28 mouse cellular contexts compared by ENCODE assay signal in the genomic region with DNA sequence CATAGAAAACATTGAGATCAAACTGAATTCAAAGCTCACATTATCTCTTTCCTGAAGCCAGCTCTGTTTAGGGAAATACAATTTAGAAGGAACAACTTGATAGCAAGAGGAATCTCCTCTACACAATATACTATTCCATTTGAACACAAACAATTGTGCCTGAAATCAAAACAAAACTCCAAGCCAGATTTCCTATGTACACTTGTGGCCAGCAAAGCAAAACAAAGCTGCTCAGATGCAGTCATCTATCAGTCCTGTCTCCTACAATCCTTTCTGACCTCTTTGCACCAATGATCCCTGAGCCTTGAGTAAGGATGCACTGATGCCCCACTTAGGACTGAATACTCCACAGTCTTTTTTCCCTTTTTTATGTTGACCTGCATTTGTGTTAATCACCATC.
A peak's percentile ranks its signal among the peaks of the same experiment; 100 is the strongest.
DNase-seq lines count a peak whose midpoint lies in the region; ATAC-seq and TF ChIP-seq lines count a peak whose summit lies in the region.
"Had no signal": no experiment of that assay in that cellular context is flagged by ENCODE, and none has a peak within 500 bp of the region (broad histone marks: within the 10 kb centered on the region; RNA-seq: fewer than 3 reads in every experiment).

No protein-coding gene starts in this region.

- H3K4me2 ChIP-seq in lung, embryonic 14.5 days: no peak overlapping the region
- no peak overlapping the region for H3K4me2 ChIP-seq in heart, embryonic 12.5 days
- H3K4me2 ChIP-seq: embryonic facial prominence, embryonic 13.5 days; embryonic facial prominence, embryonic 15.5 days; forebrain, embryonic 12.5 days had no signal

- H3K27ac ChIP-seq in lung, embryonic 14.5 days (ENCODE audit: low read depth): no peak overlapping the region
- H3K27ac ChIP-seq in heart, embryonic 12.5 days (ENCODE audit: poor library complexity, severe bottlenecking): no peak overlapping the region
- H3K27ac ChIP-seq: embryonic facial prominence, embryonic 13.5 days; embryonic facial prominence, embryonic 15.5 days; forebrain, embryonic 10.5 days; forebrain, embryonic 12.5 days had no signal

- TF ChIP-seq CTCF in lung, embryonic 14.5 days (IDR thresholded peaks at IDR 0.05; ENCODE audit: low read depth): no peak
- TF ChIP-seq CTCF in lung, adult 2 months (IDR thresholded peaks at IDR 0.05; ENCODE audit: insufficient read depth, low read length): no peak

- peak; percentile 17 for DNase-seq in lung, embryonic 14.5 days
- no peak for DNase-seq in lung, adult 2 months
- peak; percentile 33 for DNase-seq in lung, postnatal 10 days
- peak; percentile 57 for DNase-seq in lung, postnatal 25 days (ENCODE audit: low spot score)
- no peak for DNase-seq in adrenal gland, adult 2 months
- DNase-seq: adrenal gland, postnatal 10 days; adrenal gland, postnatal 25 days; B cell, adult 2 months; cerebellum, adult 11 months; cerebellum, adult 18-20 months; cerebellum, adult 8-10 months; cerebellum, adult 9-11 months; cerebellum, postnatal 14 days; cerebellum, postnatal 36 days; embryo, embryonic 11 days had no signal

- no peak overlapping the region for H3K9ac ChIP-seq in lung, embryonic 14.5 days
- no peak overlapping the region for H3K9ac ChIP-seq in heart, embryonic 12.5 days
- H3K9ac ChIP-seq: embryonic facial prominence, embryonic 13.5 days; embryonic facial prominence, embryonic 15.5 days; forebrain, embryonic 12.5 days had no signal

- no peaks in the 10 kb centered on the region for H3K36me3 ChIP-seq in lung, embryonic 14.5 days (ENCODE audit: insufficient read depth)
- no peaks in the 10 kb centered on the region for H3K36me3 ChIP-seq in heart, embryonic 12.5 days
- H3K36me3 ChIP-seq: embryonic facial prominence, embryonic 13.5 days; embryonic facial prominence, embryonic 15.5 days; forebrain, embryonic 10.5 days; forebrain, embryonic 12.5 days; G1E had no signal

- no peaks in the 10 kb centered on the region for H3K27me3 ChIP-seq in lung, embryonic 14.5 days (ENCODE audit: insufficient read depth, low read length)
- H3K27me3 ChIP-seq in heart, embryonic 12.5 days (replicated peaks): no peaks in the 10 kb centered on the region
- H3K27me3 ChIP-seq: CH12.LX; embryonic facial prominence, embryonic 13.5 days; embryonic facial prominence, embryonic 15.5 days; forebrain, embryonic 12.5 days; Patski had no signal

- ATAC-seq in lung, embryonic 14.5 days (ENCODE audit: insufficient read depth): no peak
- no peak for ATAC-seq in heart, embryonic 12.5 days (ENCODE audit: insufficient number of reproducible peaks, low FRiP score)
- ATAC-seq: activated CD4-positive, CD25-positive, alpha-beta regulatory T cell, adult 4 months; CD4-positive, CD25-positive, alpha-beta regulatory T cell, adult 4 months; forebrain, embryonic 14.5 days; forebrain, embryonic 16.5 days; Patski had no signal

- no peak for TF ChIP-seq POLR2A in lung, adult 2 months (IDR thresholded peaks at IDR 0.05; ENCODE audit: borderline replicate concordance, extremely low read depth, low read depth, low read length)

- H3K4me3 ChIP-seq in lung, embryonic 14.5 days (ENCODE audit: low read depth, low read length): no peak overlapping the region
- H3K4me3 ChIP-seq in lung, adult 2 months (replicated peaks; ENCODE audit: extremely low read depth, low read depth, low read length): no peak overlapping the region
- no peak overlapping the region for H3K4me3 ChIP-seq in heart, embryonic 12.5 days
- H3K4me3 ChIP-seq: embryonic facial prominence, embryonic 13.5 days; embryonic facial prominence, embryonic 15.5 days; erythroblast, embryonic 14.5 days; forebrain, embryonic 10.5 days; forebrain, embryonic 12.5 days had no signal

- H3K4me1 ChIP-seq in lung, embryonic 14.5 days (ENCODE audit: insufficient read depth): no peaks in the 10 kb centered on the region
- H3K4me1 ChIP-seq in lung, adult 2 months (ENCODE audit: control insufficient read depth, insufficient read depth, low read length): no peaks in the 10 kb centered on the region; the same call in 1 of the 2 replicates
- H3K4me1 ChIP-seq in heart, embryonic 12.5 days (replicated peaks): no peaks in the 10 kb centered on the region
- H3K4me1 ChIP-seq: embryonic facial prominence, embryonic 13.5 days; embryonic facial prominence, embryonic 15.5 days; forebrain, embryonic 10.5 days; forebrain, embryonic 12.5 days had no signal

- H3K9me3 ChIP-seq in lung, embryonic 14.5 days (ENCODE audit: low read depth, low read length): no peaks in the 10 kb centered on the region
- H3K9me3 ChIP-seq in heart, embryonic 12.5 days (replicated peaks): no peaks in the 10 kb centered on the region
- H3K9me3 ChIP-seq: embryonic facial prominence, embryonic 13.5 days; embryonic facial prominence, embryonic 15.5 days; forebrain, embryonic 10.5 days; forebrain, embryonic 12.5 days; G1E had no signal

Comparison
In these comparisons a context has a peak if more than half of its experiments do, and no peak if none do; other contexts are left out.
1. DNase-seq: peak in lung, embryonic 14.5 days (single experiment), lung, postnatal 10 days (single experiment) and lung, postnatal 25 days (single experiment); none in lung, adult 2 months (single experiment) and adrenal gland, adult 2 months (single experiment).